Mouse (Mus musculus) layer of hippocampus, postnatal 14 days (tissue): ENCODE data around the gene Gucy2c. TPM values are rescaled to one million over a fixed set of nuclear protein-coding genes. Genes with fewer than 3 reads are reported as not detected.

Source experiments
- DNase-seq, 2 experiments: peaks; one replicate each; pipeline ENCODE4 v3.0.0; 2021 to 2022; ENCODE audit warnings: low spot score in 2 of 2, mixed read lengths in 1 of 2
- microRNA-seq, 2 experiments: library from miRNA; unstranded; fragments of <30 nt; microRNA quantifications; one replicate each; pipeline ENCODE4 v1.2.0; 2021
- total RNA-seq, 2 experiments: library from RNA; stranded (reverse); gene quantifications; 2 replicates each; pipeline ENCODE4 v1.2.3; 2021

The Gucy2c gene
- total RNA-seq, 2 experiments from 2014 or later = 0.46 to 0.52 TPM

DNA sequence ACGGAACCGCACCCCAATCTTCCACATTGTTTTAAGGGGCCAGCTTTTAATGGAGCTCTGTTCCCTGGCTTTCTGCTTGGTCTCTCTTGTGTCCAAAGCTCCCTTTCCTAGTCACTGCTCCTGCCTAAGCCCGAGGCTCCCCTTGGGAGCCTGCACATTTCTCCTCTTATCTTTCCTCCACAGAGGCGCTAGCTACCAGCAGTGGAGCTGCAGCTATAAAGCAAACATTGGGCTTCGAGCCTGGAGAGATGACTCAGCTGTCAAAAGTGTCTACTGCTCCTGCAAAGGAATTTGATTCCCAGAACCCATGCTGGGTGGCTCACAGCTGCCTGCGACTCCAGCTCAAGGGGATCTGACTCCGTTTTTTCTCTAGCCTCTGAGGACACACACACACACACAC, 109.1 kb downstream of the Gucy2c start:
- peak; percentile 28 for DNase-seq

GRCm38 (mm10) chr6:136669274-136669673, 112.3 kb downstream of the Gucy2c start:
- DNase-seq = no peak

GRCm38 (mm10) chr6:136668266-136668986, 113.1 kb downstream of the Gucy2c start:
- no peak for DNase-seq

DNA sequence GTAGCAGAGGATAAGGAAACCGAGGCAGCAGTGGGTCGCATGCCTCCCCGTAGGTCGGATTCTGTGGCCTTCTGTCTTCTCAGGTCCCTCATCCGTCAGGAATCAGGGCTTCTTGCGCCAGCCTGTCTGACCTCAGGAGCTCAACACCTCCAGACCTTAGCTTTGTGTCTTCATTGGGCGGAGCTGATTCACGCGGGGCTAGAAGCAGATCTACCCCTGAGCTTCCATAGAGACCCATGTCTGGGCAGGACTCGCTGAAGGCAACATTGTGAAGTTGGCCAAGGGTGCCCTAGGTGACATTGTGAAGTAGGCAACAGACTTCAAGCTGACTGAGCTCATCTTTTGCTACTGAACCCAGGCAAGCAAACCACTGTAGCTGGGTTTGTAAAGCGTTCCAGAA, 119.5 kb downstream of the Gucy2c start:
- DNase-seq = no peak

DNA sequence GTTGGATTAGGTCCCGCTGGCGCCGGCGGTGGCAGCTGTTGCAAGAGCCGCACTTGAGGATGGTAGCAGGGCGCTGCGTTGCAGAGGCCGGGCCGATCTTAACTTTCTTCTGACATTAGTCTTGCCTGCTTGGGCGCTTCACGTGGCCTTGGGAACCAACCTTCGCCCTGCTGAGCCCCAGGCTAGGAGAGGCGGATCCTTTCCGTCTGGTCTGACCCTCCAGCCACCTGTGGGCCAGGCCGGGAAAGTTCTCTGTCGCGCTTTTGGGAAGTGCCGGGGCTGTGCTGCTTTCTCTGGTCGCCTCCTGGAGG, 119.9 kb downstream of the Gucy2c start, which contains the start of gene Plbd1:
Gene Plbd1, minus strand, starts transcription at position 223 of the 311 bp plus-strand sequence.
- DNase-seq = no peak

- no peak for DNase-seq
Measured at GRCm38 (mm10) chr6:136660831-136661705, 120.5 kb downstream of the Gucy2c start.

DNA sequence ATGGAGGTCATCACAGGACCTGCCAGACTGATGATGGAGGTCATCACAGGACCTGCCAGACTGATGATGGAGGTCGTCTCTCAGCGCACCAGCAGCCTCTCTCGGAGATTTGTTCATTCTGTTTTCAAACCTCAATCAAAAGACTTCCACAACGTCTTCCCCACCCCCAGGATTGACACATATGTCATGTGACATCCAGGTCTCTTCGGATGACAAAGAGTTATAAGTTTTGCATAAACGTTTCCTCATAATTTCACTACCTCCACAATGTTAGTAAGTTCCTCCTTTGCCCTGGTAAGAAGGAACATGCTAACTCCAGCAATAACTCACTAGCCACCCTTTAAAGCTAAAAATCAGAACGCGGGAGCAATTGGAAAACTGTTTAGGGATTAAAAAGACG, 122.3 kb downstream of the Gucy2c start:
- DNase-seq = no peak

DNA sequence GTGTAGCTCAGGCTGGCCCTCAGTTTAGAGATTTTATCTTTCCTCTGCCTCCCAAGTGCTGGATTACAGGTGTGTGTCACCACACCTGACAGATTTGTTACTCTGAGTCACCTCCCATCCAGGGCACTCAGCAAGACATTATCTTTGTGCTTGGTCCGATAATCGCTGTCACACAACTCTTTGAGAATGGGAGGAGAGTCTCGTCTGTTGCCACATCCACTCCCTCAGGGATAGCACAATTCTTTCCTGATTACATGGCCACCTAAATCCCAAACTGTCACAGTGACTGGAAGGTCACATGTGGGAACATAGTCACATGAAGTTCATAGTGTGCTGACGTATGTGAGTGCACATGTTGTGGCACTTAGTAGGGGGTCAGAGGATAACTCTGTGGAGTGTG, 123.3 kb downstream of the Gucy2c start:
- DNase-seq = no peak

GRCm38 (mm10) chr6:136655786-136656185, 125.8 kb downstream of the Gucy2c start:
- no peak for DNase-seq

- no peak for DNase-seq
Measured at GRCm38 (mm10) chr6:136654470-136654869, 127.1 kb downstream of the Gucy2c start.

DNA sequence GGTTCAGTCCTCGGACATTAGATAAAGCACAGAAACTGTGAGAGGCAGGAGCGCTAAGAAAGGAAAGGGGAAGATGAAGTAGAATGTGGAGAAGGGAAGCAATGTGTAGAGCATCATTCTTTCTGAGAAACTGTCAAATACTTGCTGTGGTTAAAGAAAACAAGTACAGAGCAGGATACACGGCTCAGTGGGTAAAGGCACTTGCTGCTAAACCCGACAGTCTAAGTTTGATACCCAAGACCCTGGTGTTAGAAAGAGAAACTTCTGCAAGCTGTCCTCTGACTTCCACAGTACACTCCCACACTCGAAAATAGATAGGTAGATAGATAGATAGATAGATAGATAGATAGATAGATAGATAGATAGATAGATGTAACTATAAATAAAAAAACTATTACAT, 128.2 kb downstream of the Gucy2c start:
- DNase-seq = no peak

- no peak for DNase-seq
Measured at GRCm38 (mm10) chr6:136650664-136651063, 130.9 kb downstream of the Gucy2c start.

GRCm38 (mm10) chr6:136647455-136647861, 134.1 kb downstream of the Gucy2c start:
- no peak for DNase-seq

Small RNA genes within 50 kb of the gene (microRNA-seq; reads per million reads assigned to microRNA genes)
- gene Gm44364 = 0 reads per million in 2 experiments

Other genes starting within 250 kb of the Gucy2c start
- gene Plbd1, start 119.8 kb downstream of the Gucy2c start, total RNA-seq = under 1 TPM in 1 of 2 experiments, not detected in 1; 0.58 TPM
- 10 to 100 TPM; 10.9 to 12.0 TPM for gene Hist4h4, start 22.6 kb upstream of the Gucy2c start, total RNA-seq
- 10 to 100 TPM; 72.0 to 72.6 TPM for gene H2afj, start 26.5 kb upstream of the Gucy2c start, total RNA-seq
- gene BC049715, start 45.9 kb upstream of the Gucy2c start, total RNA-seq = 1 to 10 TPM; 2.2 to 4.6 TPM
- gene Wbp11, start 46.5 kb upstream of the Gucy2c start, total RNA-seq = 100 to 1,000 TPM; 123 to 133 TPM
- 1 to 10 TPM; 4.0 to 4.8 TPM for gene Smco3, start 53.7 kb upstream of the Gucy2c start, total RNA-seq
- gene Art4, start 76.0 kb upstream of the Gucy2c start, total RNA-seq = not detected
- gene Mgp, start 94.1 kb upstream of the Gucy2c start, total RNA-seq = 10 to 100 TPM; 23.2 to 39.5 TPM
- 1 to 10 TPM in 1 of 2 experiments, under 1 TPM in 1; 0.69 to 1.1 TPM for gene Erp27, start 140.4 kb upstream of the Gucy2c start, total RNA-seq
- 1 to 10 TPM; 1.2 to 1.8 TPM for gene Pde6h, start 142.1 kb upstream of the Gucy2c start, total RNA-seq
- 10 to 100 TPM; 12.4 to 12.6 TPM for gene Arhgdib, start 160.1 kb upstream of the Gucy2c start, total RNA-seq